Mouse (Mus musculus) limb, embryonic 11.5 days (tissue): ENCODE measurements around the gene Vps53. TPM values are rescaled to one million over a fixed set of nuclear protein-coding genes. Genes with fewer than 3 reads are reported as not detected.

Experiments
- ATAC-seq: fragments of 200-750 bp; cut with Nextera tagmentation; 2 replicates; pipeline ENCODE4 v1.8.0; 2017; ENCODE audit warnings: low read depth; ENCODE audit not compliant: insufficient number of reproducible peaks, low FRiP score, low TSS enrichment
- DNase-seq: peaks from one replicate; pipeline ENCODE4 v3.0.0-alpha.2; 2015; ENCODE audit warnings: low spot score
- H3K27ac ChIP-seq: fragments of 300-500 bp; sonication (generic); replicated peaks from 2 replicates; pipeline ENCODE4 v1.5.1; 2014; ENCODE audit warnings: low read depth, mild to moderate bottlenecking, low read length
- H3K27me3 ChIP-seq: fragments of 300-500 bp; sonication (generic); 2 replicates; pipeline ENCODE4 v1.6.1; 2014; ENCODE audit warnings: mild to moderate bottlenecking, low read length, mixed read lengths; ENCODE audit not compliant: control insufficient read depth, insufficient read depth
- H3K36me3 ChIP-seq: fragments of 300-500 bp; sonication (generic); 2 replicates; pipeline ENCODE4 v1.6.1; 2014; ENCODE audit warnings: mild to moderate bottlenecking, low read length, moderate library complexity, mixed read lengths; ENCODE audit not compliant: control insufficient read depth, insufficient read depth
- H3K4me1 ChIP-seq: fragments of 300-500 bp; sonication (generic); 2 replicates; pipeline ENCODE4 v1.6.1; 2014; ENCODE audit warnings: low read length, mixed read lengths; ENCODE audit not compliant: control insufficient read depth, insufficient read depth
- H3K4me2 ChIP-seq: fragments of 300-500 bp; sonication (generic); 2 replicates; pipeline ENCODE4 v1.6.1; 2014; ENCODE audit warnings: low read depth, mild to moderate bottlenecking, moderate library complexity; ENCODE audit not compliant: severe bottlenecking
- H3K4me3 ChIP-seq: fragments of 300-500 bp; sonication (generic); 2 replicates; pipeline ENCODE4 v1.5.1; 2014; ENCODE audit warnings: low read depth, low read length
- H3K9ac ChIP-seq: fragments of 300-500 bp; sonication (generic); 2 replicates; pipeline ENCODE4 v1.6.1; 2014; ENCODE audit warnings: mild to moderate bottlenecking, low read length
- H3K9me3 ChIP-seq: fragments of 300-500 bp; sonication (generic); 2 replicates; pipeline ENCODE4 v1.6.1; 2016; ENCODE audit warnings: low read length; ENCODE audit not compliant: control insufficient read depth
- WGBS: fragments of 180-500 bp; shearing (Covaris S2); extraction: QIAGEN DNeasy Blood & Tissue Kit; methylation state at CpG from one replicate; pipeline ENCODE4 v1.1.7; 2014; 5-methylcytosine and 5-hydroxymethylcytosine counted together
- polyA plus RNA-seq: library from polyadenylated mRNA; unstranded; fragments of >200 nt; fragmentation: Nextera tagmentation; extraction: Ambion mirVana; gene quantifications from 2 replicates; pipeline ENCODE4 v1.2.1, GENCODE M21; 2014

The Vps53 gene
- polyA plus RNA-seq, 1 experiment from 2014 or later: 40.4 TPM

DNA sequence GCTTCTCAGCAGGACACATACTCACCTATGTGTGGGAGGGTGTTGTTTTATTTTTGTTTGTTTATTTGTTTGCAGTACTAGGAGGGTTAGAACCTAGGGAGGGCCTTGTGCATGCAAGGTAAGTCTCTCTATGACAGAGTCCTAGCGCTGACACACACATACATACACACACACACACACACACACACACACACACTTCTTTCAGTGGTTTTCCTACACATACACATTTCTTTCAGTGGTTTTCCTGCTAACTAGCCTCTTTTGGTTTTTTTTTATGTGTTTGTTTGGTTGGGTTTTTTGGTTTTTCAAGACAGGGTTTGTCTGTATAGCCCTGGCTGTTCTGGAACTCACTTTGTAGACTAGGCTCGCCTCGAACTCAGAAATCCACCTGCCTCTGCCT, 69.0 kb downstream of the Vps53 start:
- H3K4me1 ChIP-seq: peaks cover 4% of the 10 kb centered on the region
- no peak for DNase-seq
- no peak overlapping the region for H3K9ac ChIP-seq
- no peaks in the 10 kb centered on the region for H3K27me3 ChIP-seq
- 95% methylated on average over 3 of the region's 3 CpGs for WGBS
- H3K9me3 ChIP-seq: no peaks in the 10 kb centered on the region
- peaks cover 2% of the 10 kb centered on the region; the same call in 1 of the 2 replicates for H3K36me3 ChIP-seq
- no peak overlapping the region for H3K4me3 ChIP-seq
- H3K4me2 ChIP-seq: no peak overlapping the region
- H3K27ac ChIP-seq: no peak overlapping the region
- ATAC-seq: no peak

DNA sequence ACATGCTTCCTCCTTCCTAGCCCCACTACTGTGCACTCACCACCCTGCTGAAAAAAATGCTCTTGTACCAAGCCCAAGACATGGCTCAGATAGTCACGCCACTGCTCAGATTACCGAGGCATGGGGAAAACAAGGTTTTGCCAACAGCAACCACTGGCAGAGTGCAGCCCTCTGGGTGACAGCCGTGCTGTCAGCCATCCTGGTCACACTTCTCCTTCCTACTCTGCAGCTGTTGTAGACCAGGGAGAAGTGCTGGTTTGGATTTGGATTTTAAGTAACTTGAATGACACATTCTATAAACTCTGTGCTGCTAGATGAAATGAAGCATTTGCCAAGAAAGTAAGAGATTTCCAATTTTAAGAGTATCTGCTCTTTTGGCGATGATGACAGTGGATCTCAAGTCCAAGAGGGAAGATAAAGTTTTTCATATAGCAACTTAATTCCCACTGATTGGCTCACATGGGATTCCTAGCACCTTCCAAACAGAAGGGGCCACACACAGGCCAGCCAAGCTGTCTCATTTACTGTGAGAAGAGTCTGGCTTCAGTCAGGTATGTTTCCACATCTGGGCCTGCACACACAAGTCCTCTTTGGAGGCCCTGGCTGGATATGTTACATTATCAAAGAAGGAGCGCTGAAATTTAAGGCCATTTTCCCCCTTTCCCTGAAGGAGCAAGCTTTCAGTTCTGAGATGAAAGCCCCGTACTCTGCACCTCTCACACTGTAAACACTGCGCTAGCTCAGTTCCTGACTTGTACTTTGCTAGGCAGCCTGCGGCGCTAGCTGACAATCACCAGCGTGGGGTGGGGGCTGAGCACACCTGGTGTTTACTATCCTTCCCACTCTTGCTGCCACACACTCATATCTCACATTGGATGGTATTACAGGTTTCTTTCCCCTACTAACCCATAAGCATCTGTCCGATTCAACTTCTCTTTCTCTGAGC, 72.6 kb downstream of the Vps53 start:
- H3K4me2 ChIP-seq: no peak overlapping the region
- H3K4me3 ChIP-seq: no peak overlapping the region
- no peak overlapping the region for H3K9ac ChIP-seq
- H3K27ac ChIP-seq: peak overlapping the region; percentile 47; the same call in 1 of the 2 replicates
- H3K9me3 ChIP-seq: no peaks in the 10 kb centered on the region
- H3K4me1 ChIP-seq: peaks cover 8% of the 10 kb centered on the region
- no peak for DNase-seq
- H3K36me3 ChIP-seq: no peaks in the 10 kb centered on the region
- no peaks in the 10 kb centered on the region for H3K27me3 ChIP-seq
- WGBS: 74% methylated on average over 11 of the region's 11 CpGs
- ATAC-seq: no peak

DNA sequence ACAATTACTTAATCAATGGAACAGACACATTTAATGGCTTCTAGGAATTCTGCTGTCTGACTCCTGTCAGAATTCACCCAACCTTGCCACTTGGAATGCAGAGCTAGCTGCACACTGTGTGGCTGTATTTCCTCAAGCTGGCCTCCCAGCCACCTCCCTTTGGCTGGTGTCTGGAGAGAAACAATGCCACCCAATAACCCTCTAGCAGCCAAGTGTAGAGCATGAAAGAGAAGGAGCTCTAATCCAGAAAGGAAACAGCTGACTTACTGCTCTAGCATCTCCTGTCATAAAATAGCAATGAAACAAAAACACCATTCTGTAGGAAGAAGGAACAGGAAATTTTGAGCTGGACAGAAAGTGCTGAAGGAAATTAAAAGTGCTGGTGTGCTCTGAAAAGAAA, 78.3 kb downstream of the Vps53 start:
- no peaks in the 10 kb centered on the region for H3K9me3 ChIP-seq
- H3K36me3 ChIP-seq: no peaks in the 10 kb centered on the region; the same call in 1 of the 2 replicates
- no peaks in the 10 kb centered on the region for H3K27me3 ChIP-seq
- no peak overlapping the region for H3K4me2 ChIP-seq
- no peak overlapping the region for H3K4me3 ChIP-seq
- H3K4me1 ChIP-seq: peaks cover 35% of the 10 kb centered on the region
- no peak overlapping the region for H3K9ac ChIP-seq
- H3K27ac ChIP-seq: peak overlapping the region; percentile 75; the same call in 1 of the 2 replicates
- ATAC-seq: peak; percentile 67
- peak; percentile 54 for DNase-seq

GRCm38 (mm10) chr11:76099193-76099975, 80.1 kb downstream of the Vps53 start:
- no peak for DNase-seq
- Histone ChIP-seq H3K9ac (no peak overlapping the region), H3K27ac (peak overlapping the region; percentile 81), H3K36me3 (no peaks in the 10 kb centered on the region; the same call in 1 of the 2 replicates), H3K4me3 (no peak overlapping the region), H3K4me2 (0 out of 2 replicates have a peak overlapping the region, but pooled peaks have one; percentile 4), H3K9me3 (no peaks in the 10 kb centered on the region), H3K27me3 (no peaks in the 10 kb centered on the region), H3K4me1 (peaks cover 35% of the 10 kb centered on the region)
- 20% methylated on average over 4 of the region's 4 CpGs for WGBS
- 0 out of 2 replicates have a peak, but pooled peaks have one; percentile 31 for ATAC-seq

DNA sequence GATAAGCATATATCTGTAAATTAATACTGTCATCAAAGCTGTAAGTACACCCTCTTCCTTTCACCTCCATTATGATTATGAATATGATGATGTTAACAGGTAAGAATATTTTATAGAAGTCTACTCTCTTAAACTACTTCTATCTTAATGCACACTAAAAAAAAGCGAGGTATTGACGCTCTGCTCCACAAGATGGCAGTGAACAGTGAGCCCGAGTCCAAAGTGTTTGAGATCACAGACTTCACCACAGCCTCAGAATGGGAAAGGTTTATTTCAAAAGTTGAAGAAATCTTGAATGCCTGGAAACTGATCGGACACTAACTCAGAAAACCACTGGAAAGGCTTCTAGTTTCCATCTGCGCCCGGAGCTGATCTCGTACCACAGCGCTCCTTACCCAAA, 85.8 kb downstream of the Vps53 start:
- WGBS: 92% methylated on average over 8 of the region's 8 CpGs
- Histone ChIP-seq H3K4me1 (peaks cover 8% of the 10 kb centered on the region; the same call in 1 of the 2 replicates), H3K27me3 (no peaks in the 10 kb centered on the region), H3K36me3 (no peaks in the 10 kb centered on the region), H3K4me3 (no peak overlapping the region), H3K27ac (no peak overlapping the region), H3K9me3 (no peaks in the 10 kb centered on the region), H3K9ac (no peak overlapping the region), H3K4me2 (no peak overlapping the region)
- DNase-seq (no peak), ATAC-seq (no peak)

- no peak overlapping the region for H3K27ac ChIP-seq
- H3K36me3 ChIP-seq: no peaks in the 10 kb centered on the region
- no peak overlapping the region for H3K4me2 ChIP-seq
- no peak for DNase-seq
- WGBS: 86% methylated on average over 6 of the region's 6 CpGs
- H3K27me3 ChIP-seq: no peaks in the 10 kb centered on the region
- H3K4me3 ChIP-seq: no peak overlapping the region
- 0 out of 2 replicates have a peak, but pooled peaks cover 5% of the 10 kb centered on the region for H3K4me1 ChIP-seq
- H3K9ac ChIP-seq: no peak overlapping the region
- H3K9me3 ChIP-seq: no peaks in the 10 kb centered on the region
- no peak for ATAC-seq
These were observed 89.7 kb downstream of the Vps53 start for GRCm38 (mm10) chr11:76089776-76090175.

DNA sequence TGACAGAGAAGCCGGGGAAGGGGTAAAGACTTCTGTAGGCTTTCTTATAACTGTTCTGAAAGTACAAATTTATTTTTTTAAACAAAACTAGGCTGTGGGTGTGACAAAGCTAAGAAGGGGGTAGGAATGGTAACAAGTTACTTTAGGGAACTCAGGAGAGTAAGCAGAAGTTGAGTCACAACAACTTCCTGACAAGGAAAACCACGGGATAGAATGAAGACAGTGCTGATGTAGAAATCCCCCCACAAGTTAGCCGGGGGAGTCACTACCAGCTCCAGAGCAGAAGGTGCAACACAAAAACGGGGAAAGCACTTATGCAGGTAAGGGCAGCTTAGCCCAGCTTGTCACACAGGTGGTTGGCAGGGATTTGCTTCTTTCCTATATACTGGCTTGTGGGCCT, 90.9 kb downstream of the Vps53 start:
- no peak overlapping the region for H3K9ac ChIP-seq
- no peak for ATAC-seq
- no peaks in the 10 kb centered on the region for H3K9me3 ChIP-seq
- H3K27ac ChIP-seq: no peak overlapping the region
- H3K36me3 ChIP-seq: no peaks in the 10 kb centered on the region
- no peaks in the 10 kb centered on the region for H3K27me3 ChIP-seq
- H3K4me2 ChIP-seq: no peak overlapping the region
- H3K4me3 ChIP-seq: no peak overlapping the region
- DNase-seq: no peak
- H3K4me1 ChIP-seq: peaks cover 5% of the 10 kb centered on the region; the same call in 1 of the 2 replicates
- WGBS: 89% methylated on average over 4 of the region's 4 CpGs

DNA sequence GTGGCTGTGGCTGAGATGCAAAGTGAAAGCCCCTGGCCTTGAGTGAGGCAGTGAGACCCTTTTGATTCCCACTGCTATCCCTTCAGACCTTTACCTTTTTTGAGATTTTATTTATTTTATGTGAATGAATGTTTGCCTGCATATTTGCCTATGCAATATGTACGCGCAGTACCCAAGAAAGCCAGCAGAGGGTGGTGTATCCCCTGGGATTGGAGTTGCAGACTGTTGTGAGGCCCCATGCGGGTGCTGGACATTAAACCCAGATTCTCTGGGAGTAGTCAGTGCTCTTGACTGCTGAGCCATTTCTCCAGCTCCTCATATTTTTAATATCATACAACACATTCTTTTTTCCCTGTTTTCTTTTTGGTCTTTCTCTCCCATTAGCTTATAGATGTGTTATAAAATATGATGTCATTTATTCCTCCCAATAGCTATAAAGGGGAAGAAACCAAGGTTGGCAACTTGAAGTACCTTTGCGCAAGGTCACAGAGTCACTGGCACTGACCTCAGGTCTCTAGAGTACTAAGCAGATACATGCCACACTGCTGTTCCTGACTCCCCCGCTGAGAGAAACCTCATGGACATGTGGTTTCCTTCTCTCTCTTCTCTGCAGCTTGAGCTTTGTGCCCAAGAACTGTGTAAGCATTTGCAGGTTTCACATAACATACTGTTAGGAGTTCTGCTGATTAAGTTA, 93.4 kb downstream of the Vps53 start:
- H3K27me3 ChIP-seq: no peaks in the 10 kb centered on the region
- no peaks in the 10 kb centered on the region for H3K9me3 ChIP-seq
- H3K36me3 ChIP-seq: peaks cover 4% of the 10 kb centered on the region; the same call in 1 of the 2 replicates
- H3K4me3 ChIP-seq: no peak overlapping the region
- H3K27ac ChIP-seq: no peak overlapping the region
- H3K4me2 ChIP-seq: no peak overlapping the region
- H3K4me1 ChIP-seq: peaks cover 14% of the 10 kb centered on the region
- 72% methylated on average over 5 of the region's 5 CpGs for WGBS
- peak; percentile 71 for DNase-seq
- H3K9ac ChIP-seq: no peak overlapping the region
- ATAC-seq: no peak
